Mouse (Mus musculus): ENCODE measurements around the gene Slc29a1.
"Not testable (repeated sequence)": the region's sequence is repeated elsewhere in the genome, so short reads cannot be mapped to it uniquely, and the experiment has no call there.

Slc29a1 gene

GRCm38 (mm10) chr17:45599446-45600242, at the start of gene Slc29a1:
Gene Slc29a1 (minus strand): TSS chr17:45599606.
- DNase-seq (ENCODE audit: low spot score in 2 of 2), result no peak

- DNase-seq (ENCODE audit: low spot score in 2 of 2), result no peak
Observed at GRCm38 (mm10) chr17:45644185-45644584, 44.8 kb upstream of the Slc29a1 start.

- DNase-seq (ENCODE audit: low spot score in 2 of 2), result peak; percentile 41 to 71
Observed at GRCm38 (mm10) chr17:45642701-45643100, 43.3 kb upstream of the Slc29a1 start.

DNA sequence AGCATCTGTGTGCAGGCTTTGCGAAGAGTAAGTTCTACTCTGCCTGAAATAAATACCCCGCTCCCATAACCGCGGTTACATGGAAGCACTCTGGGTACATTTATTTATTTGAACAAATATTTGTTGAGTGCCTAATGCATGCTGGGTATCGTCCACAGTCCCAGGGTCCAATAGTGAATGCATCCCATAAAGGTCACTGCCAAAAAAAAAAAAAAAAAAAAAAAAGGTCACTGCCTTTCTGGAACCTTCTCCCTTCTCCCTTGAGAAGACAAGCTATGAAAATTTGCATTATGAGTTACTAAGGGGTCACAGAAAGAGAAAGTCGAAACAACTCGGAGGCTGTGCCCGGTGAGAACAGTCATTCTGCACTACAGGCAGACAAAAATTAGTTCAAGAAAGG, 42.6 kb upstream of the Slc29a1 start:
- no peak for DNase-seq (ENCODE audit: low spot score in 2 of 2)

- DNase-seq (ENCODE audit: low spot score in 2 of 2), result no peak
Observed at GRCm38 (mm10) chr17:45638596-45639295, 39.3 kb upstream of the Slc29a1 start.

DNA sequence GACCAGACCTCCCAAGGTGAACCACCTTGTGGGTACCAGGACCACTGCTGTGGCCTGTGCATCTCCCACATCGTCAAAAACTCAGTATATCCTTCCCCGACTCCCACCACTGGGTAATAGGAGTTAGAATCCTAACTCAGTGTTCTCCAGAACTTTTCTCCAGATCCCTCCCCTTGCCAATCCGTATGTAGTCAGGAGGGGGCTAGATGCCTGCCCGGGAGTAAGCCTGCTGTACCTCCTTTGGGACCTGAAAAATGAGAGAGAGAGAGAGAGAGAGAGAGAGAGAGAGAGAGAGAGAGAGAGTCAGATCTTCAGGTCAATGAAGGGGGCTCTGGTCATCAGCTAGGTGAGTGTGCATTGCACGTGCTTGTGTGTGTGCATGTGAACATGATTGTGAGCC, 34.6 kb upstream of the Slc29a1 start:
- DNase-seq (ENCODE audit: low spot score in 2 of 2), result no peak

DNA sequence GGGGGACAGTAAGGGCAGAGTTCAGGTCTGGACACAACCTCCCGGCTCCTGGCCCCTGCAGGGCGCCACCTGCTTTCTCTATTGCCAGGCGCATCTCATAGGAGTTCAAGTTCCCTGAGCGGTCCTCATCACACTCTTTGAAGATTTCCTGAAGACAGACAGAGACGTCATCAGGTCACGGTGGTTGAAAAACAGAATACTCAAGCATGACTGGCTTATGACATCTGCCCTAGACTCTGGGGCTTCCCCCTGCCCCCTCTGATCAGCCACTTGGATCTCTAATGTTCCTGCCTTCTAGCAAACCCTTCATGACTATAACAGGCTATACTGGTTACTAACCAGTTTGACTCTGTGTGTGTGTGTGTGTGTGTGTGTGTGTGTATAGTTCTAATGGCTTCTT, 32.5 kb upstream of the Slc29a1 start:
- DNase-seq (ENCODE audit: low spot score in 2 of 2), result no peak

DNA sequence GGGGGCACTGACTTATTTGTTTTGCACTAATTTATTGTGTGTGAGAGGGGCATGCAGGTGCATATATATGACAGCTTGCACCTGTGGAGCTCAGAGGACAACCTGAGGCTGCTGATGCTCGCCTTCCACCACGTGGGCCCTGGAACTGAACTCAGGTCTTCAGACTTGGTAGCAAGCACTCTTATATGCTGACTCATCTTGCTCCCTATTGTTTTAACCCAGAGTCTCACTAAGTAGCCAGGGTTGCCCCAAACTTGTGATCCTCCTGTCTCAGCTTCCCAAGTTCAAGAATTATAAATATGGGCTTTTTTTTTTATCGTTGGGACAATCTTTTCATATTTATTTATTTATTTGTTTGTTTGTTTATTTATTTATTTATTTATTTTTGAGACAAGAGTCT, 31.6 kb upstream of the Slc29a1 start:
- DNase-seq (ENCODE audit: low spot score in 2 of 2), result no peak

DNA sequence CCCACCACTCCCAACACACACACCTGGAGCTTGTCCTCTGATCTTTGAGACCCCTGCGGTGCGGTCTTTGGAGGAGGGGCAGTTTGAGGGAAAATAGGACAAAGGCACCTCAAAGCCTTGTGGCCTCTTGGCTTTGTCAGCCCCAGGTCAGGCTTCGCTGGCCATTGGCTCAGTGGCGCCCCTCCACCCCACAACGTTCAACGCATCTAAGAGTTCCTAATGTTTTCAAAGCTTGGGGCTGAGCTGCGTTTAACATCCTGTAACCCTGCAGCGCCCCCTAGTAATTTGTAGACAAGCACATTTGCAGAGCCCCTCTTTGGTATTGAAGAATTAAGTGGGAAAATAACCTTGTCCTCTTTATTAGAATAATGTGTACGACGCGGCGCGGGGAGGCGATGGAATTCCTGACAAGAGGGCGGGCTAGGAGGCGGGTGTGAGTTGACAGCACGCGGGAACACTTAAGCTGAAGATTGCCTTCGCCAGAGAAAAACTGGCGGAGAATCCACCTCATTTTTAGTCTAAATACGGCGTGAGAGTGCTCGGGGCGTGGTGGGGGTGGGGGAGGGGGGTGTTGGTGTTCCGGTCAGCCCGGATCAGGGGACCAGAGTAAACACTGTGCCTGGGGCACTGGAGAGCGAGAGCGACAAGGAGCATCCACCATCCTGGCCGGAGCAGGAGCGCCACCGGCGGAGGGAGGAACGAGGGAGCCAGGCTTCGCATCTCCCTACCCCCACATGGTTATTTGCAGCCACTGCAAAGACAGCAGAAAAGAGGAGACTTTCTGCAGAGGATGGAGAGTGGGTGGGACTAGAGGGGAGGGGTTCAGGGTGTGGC, 30.7 kb upstream of the Slc29a1 start:
- DNase-seq (ENCODE audit: low spot score in 2 of 2), result peak in 1 of 2 experiments; percentile 48

GRCm38 (mm10) chr17:45628885-45629855, 29.8 kb upstream of the Slc29a1 start:
- no peak for DNase-seq (ENCODE audit: low spot score in 2 of 2)

DNA sequence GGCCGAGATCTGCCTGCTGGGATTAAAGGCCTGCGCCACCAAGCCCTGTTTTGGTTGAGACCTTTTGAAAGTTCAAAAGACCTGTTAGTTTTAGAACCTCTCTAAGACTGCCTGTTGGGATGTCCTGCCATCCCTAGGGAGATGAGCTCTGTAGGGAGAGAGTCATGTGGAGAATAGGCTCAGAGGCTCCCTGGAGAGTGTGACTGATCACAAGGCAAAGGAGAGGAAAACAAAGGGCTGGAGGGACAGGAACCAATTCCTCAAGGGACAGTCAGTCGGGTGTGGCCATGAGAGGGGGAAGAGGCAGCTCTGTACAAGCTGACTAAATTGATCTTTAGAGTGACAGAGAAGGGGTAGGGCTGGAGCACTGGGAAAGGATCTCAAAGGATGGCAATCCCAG, 28.8 kb upstream of the Slc29a1 start:
- no peak for DNase-seq (ENCODE audit: low spot score in 2 of 2)

DNA sequence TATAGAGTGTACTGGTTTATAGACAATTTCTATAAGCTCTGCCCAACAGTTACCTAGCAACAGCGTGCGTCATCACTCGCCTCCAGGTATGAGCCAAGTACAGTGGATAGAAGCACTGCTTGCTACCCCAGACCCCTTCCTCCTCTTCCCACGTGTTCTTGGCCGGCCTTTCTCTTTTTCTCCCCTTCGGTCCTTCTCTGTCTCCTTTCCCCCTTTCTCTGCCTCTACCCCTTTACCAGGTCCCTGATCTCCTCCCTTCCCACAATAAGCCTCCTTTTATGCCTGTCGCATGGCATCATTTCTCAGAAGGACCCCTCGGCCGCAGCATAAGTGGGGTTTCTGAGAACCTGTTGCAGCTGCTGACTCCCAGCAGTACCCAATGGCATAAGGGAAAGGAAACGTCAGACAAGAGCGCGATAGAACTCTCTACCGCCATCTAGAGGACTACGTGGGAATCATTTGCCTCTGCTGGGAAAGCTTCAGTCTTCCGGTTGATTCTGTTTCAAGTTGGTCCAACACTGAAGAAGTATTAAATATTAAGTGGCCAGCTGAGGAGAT, 27.2 kb upstream of the Slc29a1 start:
- DNase-seq (ENCODE audit: low spot score in 2 of 2), result peak in 1 of 2 experiments; percentile 50

- DNase-seq (ENCODE audit: low spot score in 2 of 2), result not testable (repeated sequence)
Observed at GRCm38 (mm10) chr17:45623425-45623824, 24.0 kb upstream of the Slc29a1 start.

- DNase-seq (ENCODE audit: low spot score in 2 of 2), result no peak
Observed at GRCm38 (mm10) chr17:45619386-45620256, 20.2 kb upstream of the Slc29a1 start.

GRCm38 (mm10) chr17:45618941-45619385, 19.6 kb upstream of the Slc29a1 start:
- DNase-seq (ENCODE audit: low spot score in 2 of 2), result no peak

- DNase-seq (ENCODE audit: low spot score in 2 of 2), result no peak
Observed at GRCm38 (mm10) chr17:45617655-45618054, 18.2 kb upstream of the Slc29a1 start.

- no peak for DNase-seq (ENCODE audit: low spot score in 2 of 2)
Observed at GRCm38 (mm10) chr17:45616679-45617078, 17.3 kb upstream of the Slc29a1 start.

DNA sequence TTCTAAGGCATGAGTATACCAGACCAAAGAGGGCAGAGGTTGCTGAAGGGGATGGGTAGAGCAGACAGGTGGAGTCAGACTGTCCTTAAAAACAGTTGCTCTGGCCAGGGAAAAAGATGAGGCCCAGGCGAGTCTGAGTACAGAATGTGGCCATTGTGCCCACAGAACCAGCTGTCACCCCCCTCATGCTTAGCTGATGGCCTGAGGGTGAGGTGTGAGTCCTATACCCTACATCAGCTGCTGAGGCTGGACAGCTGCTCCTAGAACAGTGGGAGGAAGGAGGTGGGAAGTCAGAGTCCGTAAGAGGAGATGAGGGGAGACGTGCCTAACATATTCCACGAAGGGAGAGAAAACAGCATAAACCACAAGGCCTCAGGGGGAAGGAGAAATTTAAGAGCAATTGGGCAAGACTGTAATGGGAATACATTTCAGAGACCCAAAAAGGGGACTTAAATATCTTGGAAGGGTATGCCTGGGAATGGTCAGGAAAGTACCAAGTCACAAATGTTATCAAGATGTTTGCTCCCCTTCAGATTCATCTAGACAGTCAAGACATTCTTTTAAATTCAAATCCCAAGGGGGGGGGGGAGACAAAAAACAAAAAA, 16.7 kb upstream of the Slc29a1 start:
- no peak for DNase-seq (ENCODE audit: low spot score in 2 of 2)

DNA sequence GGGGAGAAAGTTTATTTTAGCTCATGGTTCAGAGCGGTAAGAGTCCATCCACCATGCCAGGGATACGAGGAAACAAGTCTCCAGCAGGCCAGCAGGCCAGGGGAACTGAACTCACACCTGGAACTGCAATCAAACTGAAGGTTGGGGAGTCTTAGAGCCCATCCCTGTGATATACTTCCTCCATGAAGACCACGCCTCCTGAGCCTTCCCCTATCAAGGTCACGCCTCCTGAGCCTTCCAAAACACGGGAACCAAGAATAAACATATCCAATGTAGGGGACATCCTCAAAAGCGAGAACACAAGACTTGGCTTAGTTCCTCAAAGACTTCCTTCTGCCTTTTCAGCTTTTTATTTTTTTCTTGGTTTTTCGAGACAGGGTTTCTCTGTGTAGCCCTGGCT, 13.5 kb upstream of the Slc29a1 start:
- no peak for DNase-seq (ENCODE audit: low spot score in 2 of 2)

Measured in spleen, postnatal 14 days (tissue).